Mouse (Mus musculus) adrenal gland, postnatal 25 days (tissue): Measurements from ENCODE around the gene Zc3h4. TPM values are rescaled to one million over a fixed set of nuclear protein-coding genes. Genes with fewer than 3 reads are reported as not detected.

Source experiments
- DNase-seq: peaks from one replicate; pipeline ENCODE4 v3.0.0; 2021; ENCODE audit warnings: mixed read lengths
- total RNA-seq: library from RNA; stranded (reverse); gene quantifications from 2 replicates; pipeline ENCODE4 v1.2.3, GENCODE M21; 2021

Zc3h4 gene
- total RNA-seq, 1 experiment from 2014 or later: 57.3 TPM

DNA sequence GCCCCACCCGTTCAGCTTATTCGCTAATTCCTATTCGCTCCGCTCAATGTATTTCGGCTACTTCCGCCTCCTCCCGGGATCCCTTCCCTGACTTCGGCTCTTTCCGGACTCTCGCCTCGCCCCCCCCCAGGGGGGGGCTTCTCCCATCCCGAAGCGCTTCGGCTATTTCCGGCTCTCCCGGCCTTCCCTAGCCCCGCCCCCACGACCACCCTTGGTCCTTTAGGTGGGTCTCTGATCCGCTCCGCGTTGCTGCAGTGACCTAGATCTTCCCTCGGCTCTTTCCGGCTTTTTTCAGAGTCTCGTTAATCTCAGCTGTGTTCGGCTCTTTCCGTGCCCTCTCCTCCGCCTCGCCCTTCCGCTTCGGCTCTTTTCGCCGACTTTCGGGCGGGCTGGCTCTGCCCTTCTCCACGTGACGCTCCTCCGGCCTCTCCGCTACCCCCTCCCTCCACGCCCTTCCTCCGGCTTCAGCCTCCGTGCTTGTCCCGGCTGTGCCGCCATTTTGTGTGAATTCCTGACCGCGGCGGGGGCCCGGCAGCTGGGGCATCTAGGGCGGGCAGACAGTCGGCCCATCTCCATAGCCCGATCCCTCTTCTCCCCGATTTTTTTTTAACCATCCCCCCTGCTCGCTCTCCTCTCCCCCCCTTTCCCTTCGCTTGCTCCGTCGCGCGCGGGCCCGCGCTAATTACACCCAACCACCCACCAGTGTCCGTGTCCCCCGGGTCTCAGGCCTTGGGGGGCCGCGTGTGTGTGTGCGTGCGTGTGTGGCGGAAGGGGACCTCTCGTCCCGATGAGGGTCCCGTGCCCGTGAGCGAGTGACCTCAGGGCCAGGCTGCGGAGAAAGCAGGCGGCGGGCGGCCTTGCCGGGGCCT, 656 bp upstream of the Zc3h4 start:
- DNase-seq: peak; percentile 97

GRCm38 (mm10) chr7:16401991-16402431, 1.3 kb downstream of the Zc3h4 start:
- peak; percentile 23 for DNase-seq

DNA sequence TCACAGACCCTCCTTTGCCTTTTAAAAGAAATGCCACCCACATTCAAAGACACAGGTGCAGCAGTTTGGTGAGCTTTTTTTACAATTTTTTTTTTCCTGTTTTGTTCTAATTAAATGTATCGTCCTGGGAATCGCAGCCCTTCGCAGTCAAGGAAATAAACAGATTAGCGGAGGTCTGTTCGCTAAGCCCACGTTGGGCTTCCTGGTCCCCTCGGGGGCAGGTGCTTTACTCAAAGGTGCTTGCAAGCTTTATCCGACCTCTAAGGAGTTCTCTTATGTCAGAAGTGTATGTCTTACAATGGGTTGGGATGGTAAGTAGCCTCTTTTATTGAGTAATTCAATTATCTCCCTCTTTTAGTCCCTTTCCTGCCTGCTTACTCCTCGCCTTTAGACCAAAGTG, 1.7 kb downstream of the Zc3h4 start:
- no peak for DNase-seq

- no peak for DNase-seq
Observed at GRCm38 (mm10) chr7:16402968-16403948, 2.5 kb downstream of the Zc3h4 start.

DNA sequence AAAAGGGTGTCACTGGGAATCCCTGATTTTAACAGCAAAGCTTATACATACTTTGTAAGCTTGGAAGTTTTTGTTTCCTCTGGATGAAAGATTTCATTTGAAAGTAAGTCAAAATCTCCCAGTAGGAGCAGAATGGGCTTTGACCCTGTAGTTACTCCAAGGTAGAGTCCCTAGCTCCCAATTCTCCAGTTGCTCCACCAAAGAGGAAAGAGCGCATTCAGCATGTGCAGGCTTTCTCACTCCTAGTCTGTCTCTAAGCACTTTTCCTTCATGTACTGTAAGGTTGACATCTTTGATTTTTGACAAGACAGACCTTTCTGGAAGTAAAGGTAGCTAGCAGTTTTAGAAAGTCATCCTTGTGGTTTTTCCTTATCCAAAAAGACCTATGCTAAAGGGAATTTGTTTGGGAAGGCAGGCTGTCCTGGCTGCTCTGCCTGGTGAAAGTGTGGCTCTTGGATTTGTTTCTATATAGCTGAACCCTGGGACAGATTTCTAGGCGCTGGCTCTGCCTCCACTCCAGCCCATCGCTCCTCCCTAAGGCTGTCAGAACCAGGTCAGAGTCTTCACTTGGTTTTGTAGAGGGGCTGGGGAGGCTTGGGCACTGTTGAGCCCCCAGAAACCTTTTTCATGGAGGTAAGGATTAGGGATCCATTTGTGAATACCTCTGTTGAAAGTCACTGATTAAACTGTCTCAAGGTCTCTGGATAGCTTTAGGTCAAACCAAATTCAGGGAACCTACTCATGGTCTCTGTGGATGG, 3.8 kb downstream of the Zc3h4 start:
- DNase-seq: no peak

DNA sequence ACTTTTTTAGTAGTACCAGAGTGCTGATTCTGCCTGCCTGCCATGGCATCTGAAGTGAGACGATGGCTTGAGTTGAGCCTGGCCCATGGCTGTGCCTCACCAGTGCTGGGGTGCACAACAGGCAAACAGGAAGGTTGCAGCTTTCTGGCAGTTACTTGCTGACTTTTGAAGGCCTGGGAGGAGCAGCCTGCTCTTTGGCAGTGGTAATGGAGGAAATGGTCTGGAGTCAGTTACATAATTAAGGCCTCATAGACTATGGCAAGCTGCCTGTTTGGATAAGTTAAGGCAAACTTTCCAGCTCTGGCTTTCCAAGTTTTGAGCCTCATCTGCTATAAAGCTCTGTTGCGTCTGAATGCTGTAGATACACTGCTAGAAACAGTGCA, 4.4 kb downstream of the Zc3h4 start:
- DNase-seq: peak; percentile 28

DNA sequence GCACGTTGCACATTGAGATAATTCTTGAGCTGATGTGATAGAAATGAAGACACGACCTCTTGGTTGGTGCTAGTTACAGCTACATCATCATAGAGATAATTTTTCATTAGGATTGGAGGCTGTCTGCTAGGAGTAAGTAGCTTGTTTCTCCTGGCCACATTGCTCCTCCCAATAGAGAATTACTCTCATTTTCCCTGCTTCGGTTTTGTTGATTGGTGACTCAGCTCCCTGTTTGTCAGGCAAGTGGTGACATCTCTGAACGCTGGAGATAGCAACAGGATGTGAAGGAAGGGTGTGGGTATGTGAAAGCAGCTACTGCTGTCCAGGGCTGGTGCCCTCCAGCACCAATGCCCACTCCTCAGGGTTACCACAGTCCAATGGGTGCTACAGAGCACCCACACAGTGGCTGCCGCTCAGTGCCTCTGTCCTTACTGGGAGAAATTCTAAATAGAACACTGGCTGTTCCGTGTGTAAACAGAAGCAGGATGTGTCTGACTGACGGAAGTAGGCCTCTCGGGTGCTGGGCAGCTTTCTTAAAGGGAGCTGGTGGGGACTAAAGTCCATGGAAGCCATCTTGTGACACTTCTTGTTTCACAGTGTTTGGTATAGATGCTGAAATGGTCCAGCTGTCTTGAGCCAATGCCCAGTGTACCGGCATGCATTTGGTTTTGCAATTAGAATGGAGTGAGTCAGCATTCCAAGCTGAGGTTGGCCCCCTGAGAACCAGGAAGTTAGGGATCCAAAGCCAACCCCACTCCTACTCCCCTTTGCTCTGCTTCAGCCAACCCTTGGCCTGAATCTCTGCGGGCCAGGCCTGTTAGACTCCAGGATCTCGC, 5.0 kb downstream of the Zc3h4 start:
- DNase-seq: peak; percentile 43

DNA sequence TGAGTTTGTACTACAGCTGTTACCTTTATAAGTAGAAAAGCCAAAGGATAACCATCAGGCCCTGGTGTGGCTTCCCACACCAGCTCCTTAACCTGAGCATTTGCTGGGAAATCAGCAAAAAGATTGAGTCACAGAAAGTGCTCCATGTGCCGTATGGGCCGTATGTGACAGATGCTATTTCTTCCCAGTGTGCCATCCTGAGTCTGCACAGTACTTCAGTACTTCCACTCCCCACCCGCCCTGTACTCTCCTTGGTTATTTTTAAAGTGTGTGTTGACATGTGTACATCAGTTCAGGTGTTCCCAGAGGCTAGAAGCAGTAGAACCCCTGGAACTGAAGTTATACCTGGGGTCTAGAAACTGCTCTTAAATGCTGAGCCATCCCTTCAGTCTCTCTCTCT, 6.3 kb downstream of the Zc3h4 start:
- DNase-seq: no peak

- no peak for DNase-seq
Observed at GRCm38 (mm10) chr7:16411100-16411499, 10.4 kb downstream of the Zc3h4 start.

- no peak for DNase-seq
Observed at GRCm38 (mm10) chr7:16412220-16412896, 11.6 kb downstream of the Zc3h4 start.

DNA sequence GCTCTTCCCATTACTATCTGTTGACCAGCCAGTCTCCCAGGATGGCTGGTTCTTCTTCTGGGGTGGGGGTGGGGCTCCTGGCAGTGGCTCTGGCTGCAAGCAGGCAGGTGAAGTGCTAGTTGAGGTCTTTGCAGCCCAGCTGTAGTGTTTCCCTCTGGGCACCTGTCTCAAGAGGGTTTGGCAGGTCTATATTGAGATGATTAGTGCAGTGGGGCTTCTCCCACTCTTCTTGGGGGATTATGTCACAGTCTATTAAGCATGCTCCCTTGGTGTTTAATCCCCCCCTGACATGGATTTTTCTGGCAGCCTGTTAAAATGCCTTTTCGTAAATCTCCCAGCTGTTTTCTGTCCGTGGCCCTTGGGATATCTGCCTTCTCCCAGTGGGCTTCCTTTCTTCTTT, 12.2 kb downstream of the Zc3h4 start:
- no peak for DNase-seq

GRCm38 (mm10) chr7:16415426-16415825, 14.7 kb downstream of the Zc3h4 start:
- DNase-seq: no peak

DNA sequence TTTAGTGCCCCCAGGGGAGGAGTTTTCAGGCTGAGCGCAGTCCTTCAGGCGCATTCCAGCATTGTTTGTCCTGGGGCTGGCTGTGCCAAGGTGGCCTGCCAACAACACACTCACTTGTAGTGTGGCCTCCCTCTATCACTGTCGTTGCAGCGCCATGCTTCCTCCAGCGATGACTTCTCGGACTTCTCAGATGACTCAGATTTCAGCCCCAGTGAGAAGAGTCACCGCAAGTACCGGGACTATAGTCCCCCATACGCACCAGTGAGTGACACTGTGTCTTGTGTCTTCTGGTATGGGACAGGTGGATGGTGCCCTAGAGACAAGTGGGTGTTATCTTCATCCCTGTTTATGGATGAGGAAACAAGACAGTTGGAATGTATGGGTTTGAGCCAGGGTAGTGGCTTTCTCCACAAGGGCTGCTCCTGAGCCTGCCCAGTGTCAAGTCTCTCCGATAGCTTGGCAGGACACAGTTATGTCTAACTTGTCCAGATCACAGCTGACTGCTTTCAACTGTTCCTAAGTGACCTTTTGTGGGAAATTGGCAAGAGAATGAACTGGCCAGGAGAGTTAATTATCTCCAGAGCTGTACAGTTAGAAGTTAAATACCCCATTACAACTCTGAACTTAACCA, 16.5 kb downstream of the Zc3h4 start:
- peak; percentile 35 for DNase-seq

GRCm38 (mm10) chr7:16418713-16419112, 18.0 kb downstream of the Zc3h4 start:
- DNase-seq: no peak

GRCm38 (mm10) chr7:16420493-16421118, 19.9 kb downstream of the Zc3h4 start:
- no peak for DNase-seq

- DNase-seq: no peak
Observed at GRCm38 (mm10) chr7:16422222-16422856, 21.6 kb downstream of the Zc3h4 start.

GRCm38 (mm10) chr7:16423731-16424130, 23.0 kb downstream of the Zc3h4 start:
- no peak for DNase-seq

GRCm38 (mm10) chr7:16425721-16426120, 25.0 kb downstream of the Zc3h4 start:
- no peak for DNase-seq

GRCm38 (mm10) chr7:16426129-16426729, 25.5 kb downstream of the Zc3h4 start:
- peak; percentile 88 for DNase-seq
